8 mouse cellular contexts compared by ENCODE assay signal in the genomic region with DNA sequence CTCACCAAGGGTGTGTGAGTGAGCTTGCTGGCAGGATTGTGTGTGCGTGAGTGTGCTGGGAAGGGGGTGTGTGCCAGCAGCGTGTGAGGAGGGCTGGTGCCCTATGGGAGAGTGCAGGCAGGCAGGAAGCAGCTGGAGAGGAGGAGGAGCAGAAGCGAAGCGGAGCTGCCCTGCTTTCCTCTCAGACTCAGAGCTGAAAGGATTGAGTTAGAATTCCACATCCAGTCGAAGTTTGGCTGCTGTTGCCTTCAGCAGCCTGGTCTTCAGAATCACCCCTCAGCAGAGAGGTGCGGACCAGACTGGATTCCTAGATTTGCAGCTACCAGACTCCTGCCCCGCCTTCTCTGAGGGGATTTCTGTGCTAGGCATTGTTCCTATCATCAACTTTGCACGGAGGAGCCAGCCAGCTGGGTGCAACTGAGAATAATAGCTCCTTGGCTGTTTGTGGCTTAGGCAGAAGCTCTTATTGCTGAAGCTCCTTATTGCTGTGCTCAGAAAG. TPM values are rescaled to one million over a fixed set of nuclear protein-coding genes. Genes with fewer than 3 reads are reported as not detected.
DNase-seq lines count a peak whose midpoint lies in the region; ATAC-seq lines count a peak whose summit lies in the region.

No protein-coding gene starts in this region.

- intact Hi-C loops in gastrocnemius, postnatal 14 days (cut with DNase I; ENCODE audit: low total_unique reads) = no loop called here

- DNase-seq in gastrocnemius, postnatal 14 days = peak; percentile 7
- no peak for DNase-seq in gastrocnemius, adult 18-20 months (ENCODE audit: low spot score)
- peak; percentile 94 for DNase-seq in brain, adult 2 months (ENCODE audit: low read depth, low spot score)
- peak; percentile 51 to 65 for DNase-seq in frontal cortex, postnatal 14 days (ENCODE audit: low spot score in 2 of 2)
- peak; percentile 86 for DNase-seq in layer of hippocampus, adult 9-11 months
- DNase-seq in yolk sac, embryonic 10.5 days (ENCODE audit: low spot score) = peak; percentile 4
- DNase-seq in urinary bladder, postnatal 14 days (ENCODE audit: low spot score) = no peak

- H3K9ac ChIP-seq in midbrain, embryonic 12.5 days (replicated peaks) = peak overlapping the region; percentile 59

- no peaks in the 10 kb centered on the region for H3K9me3 ChIP-seq in midbrain, embryonic 12.5 days

- H3K4me2 ChIP-seq in midbrain, embryonic 12.5 days (replicated peaks) = peak overlapping the region; percentile 60

- peak; percentile 60; the same call in 1 of the 2 replicates for ATAC-seq in midbrain, embryonic 12.5 days (ENCODE audit: low FRiP score, low read depth)

- no peaks in the 10 kb centered on the region for H3K27me3 ChIP-seq in midbrain, embryonic 12.5 days

- peak overlapping the region; percentile 37 for H3K4me3 ChIP-seq in midbrain, embryonic 12.5 days

- WGBS in midbrain, embryonic 12.5 days = 3% methylated on average over 8 of the region's 8 CpGs

- no peaks in the 10 kb centered on the region for H3K36me3 ChIP-seq in midbrain, embryonic 12.5 days

- H3K27ac ChIP-seq in midbrain, embryonic 12.5 days (replicated peaks) = peak overlapping the region; percentile 80

- H3K4me1 ChIP-seq in midbrain, embryonic 12.5 days = peaks cover 16% of the 10 kb centered on the region

RNA-seq across cellular contexts. Expression of gene Atp8b5, which starts 57.8 kb away (rescaled TPM):
- under 1 TPM; 0.09 to 0.10 TPM for total RNA-seq in gastrocnemius, postnatal 14 days (2021)
- not detected for total RNA-seq in gastrocnemius, adult 18-20 months (2021)
- 0.22 and 0.46 TPM in 2 replicates for polyA plus RNA-seq in midbrain, embryonic 12.5 days (2016; fragmentation: Nextera tagmentation; extraction: Ambion mirVana)

Comparison
In these comparisons a context has a peak if more than half of its experiments do, and no peak if none do; other contexts are left out.
1. DNase-seq: peak in gastrocnemius, postnatal 14 days (single experiment), brain, adult 2 months (single experiment), frontal cortex, postnatal 14 days (2 of 2), layer of hippocampus, adult 9-11 months (single experiment) and yolk sac, embryonic 10.5 days (single experiment); none in gastrocnemius, adult 18-20 months (single experiment) and urinary bladder, postnatal 14 days (single experiment).